Mouse (Mus musculus): ENCODE measurements around the gene Gdpd1.
"Not testable (repeated sequence)": the region's sequence is repeated elsewhere in the genome, so short reads cannot be mapped to it uniquely, and the experiment has no call there.

The Gdpd1 gene

GRCm38 (mm10) chr11:87025351-87025750, 48.5 kb downstream of the Gdpd1 start:
- DNase-seq, result no peak

- not testable (repeated sequence) for DNase-seq
These were observed 50.6 kb downstream of the Gdpd1 start for GRCm38 (mm10) chr11:87023240-87023639.

- DNase-seq, result no peak
These were observed 51.1 kb downstream of the Gdpd1 start for GRCm38 (mm10) chr11:87022765-87023164.

- no peak for DNase-seq
These were observed 52.3 kb downstream of the Gdpd1 start for GRCm38 (mm10) chr11:87021551-87021950.

GRCm38 (mm10) chr11:87020449-87020848, 53.4 kb downstream of the Gdpd1 start:
- no peak for DNase-seq

GRCm38 (mm10) chr11:87019431-87019830, 54.4 kb downstream of the Gdpd1 start:
- DNase-seq, result no peak

GRCm38 (mm10) chr11:87018081-87018480, 55.8 kb downstream of the Gdpd1 start:
- DNase-seq, result no peak

- DNase-seq, result no peak
These were observed 58.2 kb downstream of the Gdpd1 start for GRCm38 (mm10) chr11:87015691-87016090.

GRCm38 (mm10) chr11:87010476-87010875, 63.4 kb downstream of the Gdpd1 start:
- DNase-seq, result peak; percentile 64 to 73

- no peak for DNase-seq
These were observed 66.5 kb downstream of the Gdpd1 start for GRCm38 (mm10) chr11:87007371-87007770.

- no peak for DNase-seq
These were observed 68.7 kb downstream of the Gdpd1 start for GRCm38 (mm10) chr11:87004960-87005755.

- DNase-seq, result no peak
These were observed 71.6 kb downstream of the Gdpd1 start for GRCm38 (mm10) chr11:87002078-87002829.

GRCm38 (mm10) chr11:87001217-87001616, 72.6 kb downstream of the Gdpd1 start:
- DNase-seq, result no peak

- DNase-seq, result no peak
These were observed 77.6 kb downstream of the Gdpd1 start for GRCm38 (mm10) chr11:86996266-86996665.

- DNase-seq, result peak; percentile 79 to 82
These were observed 78.1 kb downstream of the Gdpd1 start for GRCm38 (mm10) chr11:86995625-86996221.

GRCm38 (mm10) chr11:86994791-86995624, 78.9 kb downstream of the Gdpd1 start:
- no peak for DNase-seq

- no peak for DNase-seq
These were observed 79.5 kb downstream of the Gdpd1 start for GRCm38 (mm10) chr11:86994330-86994729.

GRCm38 (mm10) chr11:86993041-86994037, 80.5 kb downstream of the Gdpd1 start, which contains the start of gene Ypel2:
TSS of gene Ypel2 (minus strand) at chr11:86993707.
- DNase-seq, result peak; percentile 98

- DNase-seq, result peak; percentile 50 to 57
These were observed 81.3 kb downstream of the Gdpd1 start for GRCm38 (mm10) chr11:86992461-86992988.

- DNase-seq, result no peak
These were observed 82.6 kb downstream of the Gdpd1 start for GRCm38 (mm10) chr11:86991241-86991640.

GRCm38 (mm10) chr11:86990309-86990708, 83.6 kb downstream of the Gdpd1 start:
- no peak for DNase-seq
